Mouse (Mus musculus) kidney, embryonic 15.5 days (tissue): ENCODE measurements around the gene Gm6482. TPM values are rescaled to one million over a fixed set of nuclear protein-coding genes. Genes with fewer than 3 reads are reported as not detected.
"Not testable (repeated sequence)": the region's sequence is repeated elsewhere in the genome, so short reads cannot be mapped to it uniquely, and the experiment has no call there.

Source experiments
- ATAC-seq: fragments of 200-750 bp; cut with Nextera tagmentation; replicated peaks from 2 replicates; pipeline ENCODE4 v1.8.0; 2017; ENCODE audit warnings: moderate TSS enrichment; ENCODE audit not compliant: low FRiP score
- H3K27ac ChIP-seq: fragments of 300-500 bp; sonication (generic); 2 replicates; pipeline ENCODE4 v1.5.1; 2015; ENCODE audit warnings: mild to moderate bottlenecking, inconsistent platforms
- H3K27me3 ChIP-seq: fragments of 300-500 bp; sonication (generic); 2 replicates; pipeline ENCODE4 v1.6.1; 2015; ENCODE audit warnings: inconsistent platforms
- H3K36me3 ChIP-seq: fragments of 300-500 bp; sonication (generic); 2 replicates; pipeline ENCODE4 v1.6.1; 2015; ENCODE audit warnings: inconsistent platforms
- H3K4me1 ChIP-seq: fragments of 300-500 bp; sonication (generic); 2 replicates; pipeline ENCODE4 v1.6.1; 2015; ENCODE audit warnings: inconsistent platforms
- H3K4me2 ChIP-seq: fragments of 300-500 bp; sonication (generic); 2 replicates; pipeline ENCODE4 v1.6.1; 2015; ENCODE audit warnings: moderate library complexity, mild to moderate bottlenecking, inconsistent platforms
- H3K4me3 ChIP-seq: fragments of 300-500 bp; sonication (generic); replicated peaks from 2 replicates; pipeline ENCODE4 v1.5.1; 2015; ENCODE audit warnings: mild to moderate bottlenecking, inconsistent platforms
- H3K9ac ChIP-seq: fragments of 300-500 bp; sonication (generic); 2 replicates; pipeline ENCODE4 v1.6.1; 2015; ENCODE audit warnings: mild to moderate bottlenecking, inconsistent platforms
- H3K9me3 ChIP-seq: fragments of 300-500 bp; sonication (generic); replicated peaks from 2 replicates; pipeline ENCODE4 v1.6.1; 2016; ENCODE audit warnings: inconsistent platforms
- WGBS: fragments of 180-500 bp; shearing (Covaris S2); methylation state at CpG from one replicate; pipeline ENCODE4 v1.1.7; 2015; ENCODE audit warnings: mixed read lengths; 5-methylcytosine and 5-hydroxymethylcytosine counted together
- polyA plus RNA-seq: library from polyadenylated mRNA; unstranded; fragments of >200 nt; fragmentation: Nextera tagmentation; extraction: Ambion mirVana; gene quantifications from 2 replicates; pipeline ENCODE4 v1.2.1, GENCODE M21; 2015

The Gm6482 gene
- not detected in 2 replicates for polyA plus RNA-seq

DNA sequence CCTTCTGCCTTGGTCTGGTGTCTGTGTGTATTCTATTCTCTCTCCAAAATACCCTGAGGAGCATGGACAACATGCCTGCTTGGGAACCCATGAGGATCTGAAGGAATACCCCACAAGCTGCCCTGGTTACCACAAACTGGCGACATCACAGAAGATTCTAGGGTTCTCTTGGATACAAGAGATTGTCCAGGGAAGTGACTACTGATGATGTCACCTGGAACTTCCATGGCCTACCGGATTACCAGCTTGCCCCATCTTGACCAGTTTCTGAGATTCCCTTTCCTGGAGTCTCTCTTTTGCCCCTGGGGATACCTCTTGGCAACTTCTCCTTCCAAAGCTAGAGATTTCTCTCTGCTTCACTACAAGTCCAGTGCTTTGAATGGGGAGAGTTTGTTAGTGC, at the start of gene Gm6482:
Gm6482 (minus strand) TSS at position 101 of the 400 bp plus-strand sequence.
- H3K27ac ChIP-seq, H3K4me3 ChIP-seq, H3K9me3 ChIP-seq, H3K27me3 ChIP-seq, H3K4me1 ChIP-seq, ATAC-seq, H3K4me2 ChIP-seq, H3K9ac ChIP-seq, H3K36me3 ChIP-seq: not testable (repeated sequence)
- 100% methylated on average over 1 of the region's 2 CpGs for WGBS

DNA sequence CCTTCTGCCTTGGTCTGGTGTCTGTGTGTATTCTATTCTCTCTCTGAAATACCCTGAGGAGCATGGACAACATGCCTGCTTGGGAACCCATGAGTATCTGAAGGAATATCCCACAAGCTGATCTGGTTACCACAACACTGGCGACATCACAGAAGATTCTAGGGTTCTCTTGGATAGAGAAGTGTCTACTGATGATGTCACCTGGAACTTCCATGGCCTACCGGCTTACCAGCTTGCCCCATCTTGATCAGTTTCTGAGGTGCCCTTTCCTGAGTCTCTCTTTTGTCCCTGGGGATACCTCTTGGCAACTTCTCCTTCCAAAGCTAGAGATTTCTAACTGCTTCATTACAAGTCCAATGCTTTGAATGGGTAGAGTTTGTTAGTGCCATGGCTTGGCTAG, 45.3 kb upstream of the Gm6482 start, which contains the start of gene Gm7954:
Gm7954 (minus strand) TSS at position 101 of the 400 bp plus-strand sequence.
- no CpG with 5 or more reads among the region's 2 CpGs for WGBS
- H3K9me3 ChIP-seq, H3K36me3 ChIP-seq, H3K27me3 ChIP-seq, H3K4me1 ChIP-seq, ATAC-seq, H3K9ac ChIP-seq, H3K4me2 ChIP-seq, H3K27ac ChIP-seq, H3K4me3 ChIP-seq: not testable (repeated sequence)

DNA sequence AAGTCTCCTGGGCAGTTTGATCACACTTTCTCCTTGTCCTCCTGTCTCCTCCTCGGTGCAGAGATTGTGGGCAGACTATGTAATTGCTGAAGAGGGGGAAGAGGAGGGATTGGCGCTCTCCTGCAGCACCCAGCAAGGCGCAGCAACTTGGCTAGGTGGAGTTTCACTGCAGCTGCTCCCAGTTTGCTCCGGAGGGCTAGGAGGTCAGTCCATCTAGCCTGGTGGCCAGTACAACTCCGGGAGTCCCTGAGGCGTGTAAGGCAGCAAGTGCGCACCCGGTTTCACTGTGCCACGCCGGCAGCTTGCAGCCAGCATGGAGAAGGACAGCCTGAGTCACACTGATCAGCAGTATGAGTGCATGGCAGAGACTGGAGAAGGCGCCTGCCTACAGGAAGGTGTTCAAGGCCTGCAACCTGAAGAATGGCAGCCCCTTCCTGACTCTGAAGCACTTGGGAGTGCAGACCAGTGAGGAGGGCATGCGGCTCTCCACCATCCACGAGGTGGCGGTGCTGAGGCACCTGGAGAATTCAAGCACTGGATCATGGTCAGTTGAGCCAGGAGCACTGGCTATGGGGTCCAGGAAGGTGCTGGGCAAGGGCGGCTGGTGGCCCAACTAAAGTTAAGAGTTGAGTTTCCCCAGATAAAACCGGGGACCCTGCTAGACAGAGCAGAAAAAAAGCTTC, 17.5 kb upstream of the Gm6482 start:
- H3K4me2 ChIP-seq = peak overlapping the region; percentile 31
- 14% methylated on average over 13 of the region's 16 CpGs for WGBS

DNA sequence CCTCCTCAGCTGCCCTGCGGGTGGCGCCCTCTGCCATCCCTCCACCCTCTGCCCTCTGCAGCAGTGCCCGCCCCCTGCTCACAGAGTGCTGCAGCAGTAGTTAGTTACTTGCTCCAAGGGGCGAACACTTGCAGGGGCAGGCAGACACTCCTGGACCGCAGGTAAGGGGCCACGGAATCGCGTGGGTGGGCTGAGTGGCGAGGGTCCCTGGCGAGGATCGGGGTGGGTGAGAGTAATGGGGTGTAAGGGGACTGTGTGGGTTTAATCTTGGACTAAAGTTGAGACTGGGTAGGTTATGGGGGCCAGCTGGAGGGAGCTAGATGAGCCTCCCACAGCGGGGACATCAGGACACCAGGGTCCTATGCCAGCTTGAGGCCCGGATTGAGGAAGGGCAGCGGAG, 16.6 kb upstream of the Gm6482 start:
- not testable (repeated sequence) for H3K36me3 ChIP-seq, H3K9ac ChIP-seq, ATAC-seq, H3K9me3 ChIP-seq, H3K4me1 ChIP-seq, H3K4me3 ChIP-seq, H3K27me3 ChIP-seq, H3K27ac ChIP-seq
- peak overlapping the region; percentile 31 for H3K4me2 ChIP-seq
- 22% methylated on average over 14 of the region's 14 CpGs for WGBS

More for the DNA sequence above, 17.5 kb upstream of the Gm6482 start:
- H3K36me3 ChIP-seq, H3K9ac ChIP-seq, H3K27me3 ChIP-seq, H3K27ac ChIP-seq, H3K4me1 ChIP-seq, H3K4me3 ChIP-seq, H3K9me3 ChIP-seq, ATAC-seq: not testable (repeated sequence)

DNA sequence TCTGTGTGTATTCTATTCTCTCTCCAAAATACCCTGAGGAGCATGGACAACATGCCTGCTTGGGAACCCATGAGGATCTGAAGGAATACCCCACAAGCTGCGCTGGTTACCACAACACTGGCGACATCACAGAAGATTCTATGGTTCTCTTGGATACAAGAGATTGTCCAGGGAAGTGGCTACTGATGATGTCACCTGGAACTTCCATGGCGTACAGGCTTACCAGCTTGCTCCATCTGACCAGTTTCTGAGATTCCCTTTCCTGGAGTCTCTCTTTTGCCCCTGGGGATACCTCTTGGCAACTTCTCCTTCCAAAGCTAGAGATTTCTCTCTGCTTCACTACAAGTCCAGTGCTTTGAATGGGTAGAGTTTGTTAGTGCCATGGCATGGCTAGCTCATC, 21.8 kb downstream of the Gm6482 start, which contains the start of gene Gm7945:
Gm7945 (minus strand) TSS at position 101 of the 400 bp plus-strand sequence.
- not testable (repeated sequence) for H3K27me3 ChIP-seq, H3K36me3 ChIP-seq, ATAC-seq, H3K4me3 ChIP-seq, H3K4me1 ChIP-seq, H3K9me3 ChIP-seq, H3K27ac ChIP-seq, H3K9ac ChIP-seq, H3K4me2 ChIP-seq
- WGBS = no CpG with 5 or more reads among the region's 3 CpGs

Other genes with a start within 250 kb of the Gm6482 start
- gene Sftpd, start 223.1 kb downstream of the Gm6482 start, polyA plus RNA-seq = 0.46 TPM in 1 of 2 replicates, not detected in the other
- gene Gm2832, start 129.5 kb downstream of the Gm6482 start, polyA plus RNA-seq = 0.12 TPM in 1 of 2 replicates, not detected in the other
- not detected in 2 replicates for gene Gm5798, start 59.7 kb downstream of the Gm6482 start, polyA plus RNA-seq
- gene Gm7945, start 21.9 kb downstream of the Gm6482 start, polyA plus RNA-seq = not detected in 2 replicates
- gene Gm7954, start 45.2 kb upstream of the Gm6482 start, polyA plus RNA-seq = not detected in 2 replicates
- not detected in 2 replicates for gene Gm3486, start 81.2 kb upstream of the Gm6482 start, polyA plus RNA-seq
- gene Gm7970, start 147.3 kb upstream of the Gm6482 start, polyA plus RNA-seq = not detected in 2 replicates
- not detected in 2 replicates for gene 1700049E17Rik2, start 164.9 kb upstream of the Gm6482 start, polyA plus RNA-seq
- not detected in 2 replicates for gene Gm3072, start 216.3 kb upstream of the Gm6482 start, polyA plus RNA-seq
- not detected in 2 replicates for gene Gm3676, start 238.2 kb upstream of the Gm6482 start, polyA plus RNA-seq